Mouse (Mus musculus) brain, embryonic 14.5 days (tissue): ENCODE results near the gene Unc119b.
A peak's percentile ranks its signal among the peaks of the same experiment; 100 is the strongest.

Experiments used
- CTCF ChIP-seq: fragments of 200-500 bp; IDR thresholded peaks from 2 replicates; pipeline ENCODE4 v1.5.1; 2012; ENCODE audit warnings: inconsistent platforms, mild to moderate bottlenecking, moderate library complexity, borderline replicate concordance; ENCODE audit not compliant: insufficient read depth, insufficient read length; ENCODE audit errors: extremely low read depth
- POLR2A ChIP-seq: fragments of 200-500 bp; IDR thresholded peaks from 2 replicates; pipeline ENCODE4 v1.6.1; 2012; ENCODE audit warnings: mild to moderate bottlenecking, inconsistent platforms, borderline replicate concordance; ENCODE audit not compliant: poor library complexity, insufficient read depth, insufficient read length, severe bottlenecking; ENCODE audit errors: extremely low read depth

- TF ChIP-seq CTCF (peak; percentile 35; the same call in 1 of the 2 replicates), POLR2A (peak; percentile 90)
These were observed 23.5 kb upstream of the Unc119b start, which contains the start of gene Mlec for GRCm38 (mm10) chr5:115158040-115158983.
